Mouse (Mus musculus) lung, postnatal 4 days (tissue): ENCODE data around the gene Vti1a.
A peak's percentile ranks its signal among the peaks of the same experiment; 100 is the strongest.

Experiments used
- DNase-seq, 2 experiments: peaks; one replicate each; pipeline ENCODE4 v3.0.0; 2021

The Vti1a gene

GRCm38 (mm10) chr19:55564104-55564938 is 248.2 kb downstream of the Vti1a start:
- DNase-seq = no peak

GRCm38 (mm10) chr19:55565111-55565510 is 249.0 kb downstream of the Vti1a start:
- no peak for DNase-seq

DNA sequence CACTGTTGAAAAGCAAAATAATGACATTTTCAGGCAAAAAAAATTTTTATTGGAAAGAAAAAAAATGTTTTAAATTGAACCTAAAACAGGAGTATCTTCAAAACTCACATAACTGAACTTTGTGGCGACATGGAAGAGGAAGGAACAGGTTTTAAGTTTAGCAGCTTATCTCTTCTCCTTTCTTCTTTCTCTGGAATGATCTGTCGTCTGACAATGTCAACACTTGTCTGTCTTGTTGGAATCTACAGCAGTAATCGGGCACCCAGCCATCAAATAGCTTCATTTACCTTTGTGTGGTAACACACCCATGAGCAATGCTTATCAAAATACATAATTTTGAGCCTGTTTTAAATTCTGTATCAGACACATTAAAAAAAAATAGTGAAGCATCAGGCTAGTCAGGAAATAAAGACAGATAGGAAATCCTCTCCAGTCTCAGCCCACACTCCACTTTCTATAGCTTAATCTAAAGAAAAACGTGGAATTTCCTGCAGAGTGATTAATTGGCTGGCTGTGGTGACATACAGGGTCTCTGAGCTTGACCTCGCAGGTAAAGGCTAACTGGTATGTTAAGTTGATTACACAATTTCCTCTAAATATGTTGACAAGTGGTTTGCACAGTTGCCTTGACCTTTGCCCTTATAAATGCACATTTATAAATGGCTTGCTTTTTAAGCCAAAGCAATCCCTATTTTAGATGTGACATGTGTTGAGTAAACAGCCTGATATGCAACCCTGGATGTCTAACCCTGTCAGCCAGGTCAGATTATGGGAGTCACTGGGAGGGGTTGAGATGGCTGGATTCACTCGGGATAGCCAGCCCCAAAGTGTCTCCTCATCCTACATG is 249.7 kb downstream of the Vti1a start:
- DNase-seq = no peak

DNA sequence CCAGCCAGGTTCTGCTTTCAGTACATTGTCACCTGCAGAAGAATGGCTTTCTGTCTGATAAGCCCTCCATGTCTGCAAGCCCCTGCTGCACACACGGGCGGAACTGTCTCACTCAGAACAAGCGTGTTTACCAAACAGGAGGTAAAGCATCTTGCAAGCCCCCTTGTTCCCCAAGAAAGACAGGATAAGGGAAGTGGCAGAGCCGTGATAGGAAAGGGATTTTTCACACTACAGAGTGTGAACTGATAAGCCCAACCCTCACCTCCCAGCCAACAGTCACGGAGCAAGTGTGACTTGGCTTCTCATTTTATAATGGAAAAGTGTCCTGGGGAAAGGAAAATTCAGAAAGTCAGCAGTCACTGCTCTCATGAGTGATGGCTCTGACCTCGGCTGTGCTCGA is 253.0 kb downstream of the Vti1a start:
- DNase-seq = no peak

DNA sequence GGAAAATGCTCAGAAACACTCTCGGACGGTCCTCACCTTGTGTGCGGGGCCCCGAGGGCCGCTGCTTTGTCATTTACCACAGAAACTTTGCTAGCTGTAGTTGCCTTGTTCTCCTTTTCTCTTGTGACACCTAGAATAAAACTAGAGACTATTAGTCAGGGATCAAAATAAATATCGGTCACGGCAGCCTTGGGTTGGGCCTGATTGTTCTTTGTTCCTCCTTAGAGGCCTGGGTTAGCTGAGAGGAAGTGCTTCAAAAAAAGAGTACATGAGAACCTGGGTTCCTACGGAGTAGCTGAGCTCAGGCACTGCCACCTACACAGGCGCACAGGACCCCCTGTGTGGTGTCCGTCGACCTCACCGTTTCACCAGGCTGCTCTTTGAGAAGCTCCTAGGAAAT is 253.8 kb downstream of the Vti1a start:
- no peak for DNase-seq

DNA sequence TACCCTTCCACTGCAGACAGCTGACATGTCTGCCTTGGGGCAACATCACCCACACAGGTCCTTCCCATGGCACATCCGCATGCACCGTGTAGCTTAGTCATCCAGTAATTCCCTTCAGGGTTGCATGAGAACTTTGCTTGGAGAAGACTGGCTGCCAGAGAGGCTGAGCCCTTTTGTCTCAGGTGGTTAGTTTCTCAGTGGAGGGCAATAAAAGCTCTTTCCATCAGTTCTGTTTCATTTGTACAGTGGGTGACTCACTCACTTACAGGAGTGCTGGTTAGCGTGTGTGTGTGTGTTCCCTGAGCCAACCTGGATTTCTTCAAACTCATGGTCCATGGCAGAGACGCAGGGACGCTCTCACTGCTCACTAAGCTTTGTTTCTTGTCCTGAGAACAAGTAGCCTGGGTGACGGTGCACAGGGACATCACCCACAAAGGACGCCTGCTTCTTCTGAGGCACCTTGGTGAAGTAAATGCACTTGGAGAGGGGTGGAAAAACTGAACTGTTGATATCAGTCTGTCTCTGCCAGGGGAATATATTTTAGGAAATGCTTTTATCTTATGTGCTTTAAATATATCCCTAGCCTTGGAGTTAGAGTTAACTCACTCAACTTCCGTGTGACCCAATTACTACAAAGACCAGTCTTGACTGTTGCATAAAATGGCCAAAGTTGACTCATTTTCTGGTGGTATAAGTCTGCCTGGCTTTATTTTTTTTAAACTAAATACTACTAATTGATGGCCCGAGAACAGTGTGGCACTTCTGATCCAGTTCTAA is 254.6 kb downstream of the Vti1a start:
- no peak for DNase-seq

DNA sequence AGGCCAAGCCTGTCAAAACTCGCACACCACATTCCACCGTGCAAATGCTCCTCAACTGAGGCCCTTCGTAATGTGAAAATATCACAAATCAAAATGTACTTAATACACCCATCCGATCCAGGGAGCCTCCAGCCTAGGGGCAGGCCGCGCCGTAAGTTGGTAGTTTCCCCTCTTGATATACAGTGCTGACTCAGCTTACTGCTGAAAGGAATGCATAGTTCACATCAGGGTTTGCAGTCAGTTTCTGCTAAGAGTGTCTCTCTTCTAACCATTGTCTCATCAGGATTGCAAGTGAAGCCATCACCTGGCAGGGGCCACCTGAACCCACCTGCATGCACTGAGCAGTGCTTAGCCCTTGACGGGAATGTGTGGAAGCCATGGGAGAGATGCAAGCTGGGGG is 255.4 kb downstream of the Vti1a start:
- DNase-seq = no peak

- peak in 1 of 2 experiments; percentile 55 for DNase-seq
Measured at GRCm38 (mm10) chr19:55577306-55578042, 261.4 kb downstream of the Vti1a start.

GRCm38 (mm10) chr19:55578094-55579085 is 262.3 kb downstream of the Vti1a start:
- DNase-seq = peak in 1 of 2 experiments; percentile 60

DNA sequence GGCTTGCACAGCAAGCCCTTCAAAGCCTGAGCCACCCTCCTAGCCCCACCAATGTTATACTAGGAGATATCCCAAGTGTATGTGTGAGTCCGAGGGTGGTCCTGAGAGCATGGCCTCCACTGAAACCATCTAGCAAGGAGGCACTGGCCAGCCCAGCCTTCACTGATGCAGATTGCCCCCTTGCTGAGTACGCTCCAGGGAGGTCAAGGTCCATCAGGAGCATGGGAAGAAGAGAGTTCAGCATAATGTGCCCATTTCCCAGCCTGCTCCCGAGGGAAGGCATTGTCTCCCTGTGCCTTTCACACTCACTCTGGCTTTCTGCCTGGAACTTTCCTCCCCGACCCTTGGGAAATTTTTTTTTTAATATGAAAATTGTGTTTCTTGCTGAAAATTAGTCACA is 263.2 kb downstream of the Vti1a start:
- no peak for DNase-seq

DNA sequence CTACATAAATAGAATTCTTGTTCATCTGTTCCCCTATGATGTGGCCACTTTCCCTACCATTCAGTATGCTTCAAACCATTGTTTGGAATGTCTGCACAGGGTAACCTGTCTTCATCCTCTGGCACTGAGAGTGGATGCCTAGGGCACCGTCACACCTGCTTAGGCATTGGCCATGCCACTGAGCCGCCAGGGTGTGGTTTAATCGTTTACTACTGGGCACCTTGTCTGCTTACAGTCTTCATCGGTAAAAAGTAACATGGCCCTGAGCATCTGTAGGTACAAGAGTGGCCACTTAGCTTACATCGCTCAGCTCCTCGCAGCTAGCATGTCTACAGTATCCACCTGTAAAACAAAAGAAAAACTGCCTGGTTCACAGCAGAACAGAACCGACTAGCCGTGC is 264.1 kb downstream of the Vti1a start:
- no peak for DNase-seq

- DNase-seq = no peak
Measured at GRCm38 (mm10) chr19:55580667-55581066, 264.6 kb downstream of the Vti1a start.

DNA sequence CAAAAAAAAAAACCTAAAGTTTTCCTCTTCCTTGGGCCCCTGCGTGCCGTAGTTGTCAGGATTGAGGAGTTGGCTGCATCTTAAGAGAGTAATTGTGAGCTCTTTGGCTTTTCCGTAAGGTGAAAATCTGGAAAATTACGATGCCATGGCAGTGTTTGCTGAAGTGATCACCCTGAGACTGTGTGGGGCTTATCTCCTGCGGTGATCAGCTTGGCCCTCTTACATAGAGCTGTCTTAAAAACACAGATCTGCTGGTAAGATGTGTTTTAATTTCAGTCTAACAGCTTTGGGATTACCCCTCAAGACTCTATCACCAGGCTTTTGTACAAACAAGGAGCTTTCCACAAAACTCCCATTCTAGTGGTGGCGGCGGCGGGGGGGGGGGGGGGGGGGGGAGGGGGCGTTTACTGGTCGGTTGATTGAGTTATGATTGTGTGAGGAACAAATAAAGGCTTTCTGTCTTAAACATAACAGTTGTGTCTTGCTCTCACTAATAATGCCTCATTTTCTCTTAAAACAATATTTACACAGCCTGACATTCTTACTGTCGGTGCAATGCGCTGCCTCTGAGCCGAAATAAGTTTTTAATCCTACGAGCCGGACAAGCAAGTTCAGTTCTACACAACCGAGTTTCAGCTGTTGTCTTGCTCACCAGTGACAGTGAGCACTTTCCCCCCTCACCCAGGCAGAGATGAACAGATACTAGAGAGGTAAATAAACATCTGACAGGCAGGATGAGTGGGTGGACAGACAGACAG is 267.0 kb downstream of the Vti1a start:
- DNase-seq = no peak

- DNase-seq = no peak
Measured at GRCm38 (mm10) chr19:55585270-55586224, 269.5 kb downstream of the Vti1a start.

GRCm38 (mm10) chr19:55587638-55588421 is 271.7 kb downstream of the Vti1a start:
- DNase-seq = no peak

GRCm38 (mm10) chr19:55588948-55589896 is 273.1 kb downstream of the Vti1a start:
- DNase-seq = no peak
